Mouse (Mus musculus): ENCODE results near the gene Siah3. TPM values are rescaled to one million over a fixed set of nuclear protein-coding genes. Genes with fewer than 3 reads are reported as not detected.

Gene Siah3
- polyA plus RNA-seq, 1 experiment: not detected

GRCm38 (mm10) chr14:75493555-75494194 is 37.9 kb downstream of the Siah3 start:
- Histone ChIP-seq H3K9me3 (peaks cover 3% of the 10 kb centered on the region), H3K4me1 (no peaks in the 10 kb centered on the region), H3K27me3 (replicated peaks) (no peaks in the 10 kb centered on the region), H3K4me3 (replicated peaks) (no peak overlapping the region), H3K36me3 (replicated peaks; ENCODE audit: low read length) (no peaks in the 10 kb centered on the region)
- no peak for TF ChIP-seq FLI1 (IDR thresholded peaks at IDR 0.05; ENCODE audit: low read length)
- no peak for TF ChIP-seq GATA1 (IDR thresholded peaks at IDR 0.05; ENCODE audit: borderline replicate concordance, low read length)

GRCm38 (mm10) chr14:75494926-75495325 is 39.1 kb downstream of the Siah3 start:
- TF ChIP-seq FLI1 (IDR thresholded peaks at IDR 0.05; ENCODE audit: low read length) (no peak), GATA1 (IDR thresholded peaks at IDR 0.05; ENCODE audit: borderline replicate concordance, low read length) (no peak)
- H3K36me3 ChIP-seq (replicated peaks; ENCODE audit: low read length): no peaks in the 10 kb centered on the region
- peaks cover 13% of the 10 kb centered on the region for H3K9me3 ChIP-seq
- H3K27me3 ChIP-seq (replicated peaks): no peaks in the 10 kb centered on the region
- H3K4me1 ChIP-seq: no peaks in the 10 kb centered on the region
- no peak overlapping the region for H3K4me3 ChIP-seq (replicated peaks)

GRCm38 (mm10) chr14:75501501-75501990 is 45.8 kb downstream of the Siah3 start:
- no peak overlapping the region for H3K4me3 ChIP-seq (replicated peaks)
- no peaks in the 10 kb centered on the region for H3K36me3 ChIP-seq (replicated peaks; ENCODE audit: low read length)
- peaks cover 27% of the 10 kb centered on the region for H3K9me3 ChIP-seq
- peaks cover 7% of the 10 kb centered on the region for H3K27me3 ChIP-seq (replicated peaks)
- H3K4me1 ChIP-seq: no peaks in the 10 kb centered on the region
- no peak for TF ChIP-seq FLI1 (IDR thresholded peaks at IDR 0.05; ENCODE audit: low read length)
- no peak for TF ChIP-seq GATA1 (IDR thresholded peaks at IDR 0.05; ENCODE audit: borderline replicate concordance, low read length)

- no peaks in the 10 kb centered on the region for H3K4me1 ChIP-seq
- no peaks in the 10 kb centered on the region for H3K36me3 ChIP-seq (replicated peaks; ENCODE audit: low read length)
- no peak overlapping the region for H3K4me3 ChIP-seq (replicated peaks)
- TF ChIP-seq FLI1 (IDR thresholded peaks at IDR 0.05; ENCODE audit: low read length) (no peak), GATA1 (IDR thresholded peaks at IDR 0.05; ENCODE audit: borderline replicate concordance, low read length) (no peak)
- peaks cover 7% of the 10 kb centered on the region for H3K27me3 ChIP-seq (replicated peaks)
- peaks cover 27% of the 10 kb centered on the region for H3K9me3 ChIP-seq
Measured at GRCm38 (mm10) chr14:75502446-75502845, 46.7 kb downstream of the Siah3 start.

- no peak overlapping the region for H3K4me3 ChIP-seq (replicated peaks)
- H3K4me1 ChIP-seq: no peaks in the 10 kb centered on the region
- H3K27me3 ChIP-seq (replicated peaks): peaks cover 7% of the 10 kb centered on the region
- H3K36me3 ChIP-seq (replicated peaks; ENCODE audit: low read length): no peaks in the 10 kb centered on the region
- peaks cover 20% of the 10 kb centered on the region for H3K9me3 ChIP-seq
- TF ChIP-seq GATA1 (IDR thresholded peaks at IDR 0.05; ENCODE audit: borderline replicate concordance, low read length): no peak
- no peak for TF ChIP-seq FLI1 (IDR thresholded peaks at IDR 0.05; ENCODE audit: low read length)
Measured at GRCm38 (mm10) chr14:75504255-75504654, 48.5 kb downstream of the Siah3 start.

GRCm38 (mm10) chr14:75505126-75505840 is 49.5 kb downstream of the Siah3 start:
- no peaks in the 10 kb centered on the region for H3K36me3 ChIP-seq (replicated peaks; ENCODE audit: low read length)
- peaks cover 7% of the 10 kb centered on the region for H3K27me3 ChIP-seq (replicated peaks)
- TF ChIP-seq GATA1 (IDR thresholded peaks at IDR 0.05; ENCODE audit: borderline replicate concordance, low read length) (no peak), FLI1 (IDR thresholded peaks at IDR 0.05; ENCODE audit: low read length) (no peak)
- H3K4me1 ChIP-seq: no peaks in the 10 kb centered on the region
- H3K9me3 ChIP-seq: peaks cover 11% of the 10 kb centered on the region
- H3K4me3 ChIP-seq (replicated peaks): no peak overlapping the region

- TF ChIP-seq GATA1 (IDR thresholded peaks at IDR 0.05; ENCODE audit: borderline replicate concordance, low read length) (no peak), FLI1 (IDR thresholded peaks at IDR 0.05; ENCODE audit: low read length) (no peak)
- no peak overlapping the region for H3K4me3 ChIP-seq (replicated peaks)
Measured at GRCm38 (mm10) chr14:75506246-75506645, 50.5 kb downstream of the Siah3 start.

GRCm38 (mm10) chr14:75510125-75510524 is 54.3 kb downstream of the Siah3 start:
- no peak for TF ChIP-seq FLI1 (IDR thresholded peaks at IDR 0.05; ENCODE audit: low read length)
- TF ChIP-seq GATA1 (IDR thresholded peaks at IDR 0.05; ENCODE audit: borderline replicate concordance, low read length): no peak
- no peaks in the 10 kb centered on the region for H3K36me3 ChIP-seq (replicated peaks; ENCODE audit: low read length)
- peaks cover 3% of the 10 kb centered on the region for H3K27me3 ChIP-seq (replicated peaks)
- H3K4me3 ChIP-seq (replicated peaks): no peak overlapping the region
- no peaks in the 10 kb centered on the region for H3K4me1 ChIP-seq
- H3K9me3 ChIP-seq: no peaks in the 10 kb centered on the region

More at GRCm38 (mm10) chr14:75506246-75506645, 50.5 kb downstream of the Siah3 start:
- peaks cover 2% of the 10 kb centered on the region for H3K9me3 ChIP-seq
- peaks cover 7% of the 10 kb centered on the region for H3K27me3 ChIP-seq (replicated peaks)
- H3K36me3 ChIP-seq (replicated peaks; ENCODE audit: low read length): no peaks in the 10 kb centered on the region
- H3K4me1 ChIP-seq: no peaks in the 10 kb centered on the region

GRCm38 (mm10) chr14:75512946-75513345 is 57.2 kb downstream of the Siah3 start:
- no peak for TF ChIP-seq FLI1 (IDR thresholded peaks at IDR 0.05; ENCODE audit: low read length)
- no peak for TF ChIP-seq GATA1 (IDR thresholded peaks at IDR 0.05; ENCODE audit: borderline replicate concordance, low read length)
- H3K4me1 ChIP-seq: peaks cover 6% of the 10 kb centered on the region
- H3K27me3 ChIP-seq (replicated peaks): no peaks in the 10 kb centered on the region
- no peaks in the 10 kb centered on the region for H3K36me3 ChIP-seq (replicated peaks; ENCODE audit: low read length)
- no peak overlapping the region for H3K4me3 ChIP-seq (replicated peaks)
- H3K9me3 ChIP-seq: no peaks in the 10 kb centered on the region

- Histone ChIP-seq H3K27me3 (replicated peaks) (peaks cover 2% of the 10 kb centered on the region), H3K36me3 (replicated peaks; ENCODE audit: low read length) (no peaks in the 10 kb centered on the region), H3K4me1 (peaks cover 6% of the 10 kb centered on the region), H3K9me3 (no peaks in the 10 kb centered on the region), H3K4me3 (replicated peaks) (peak overlapping the region; percentile 24)
- TF ChIP-seq FLI1 (IDR thresholded peaks at IDR 0.05; ENCODE audit: low read length): no peak
- TF ChIP-seq GATA1 (IDR thresholded peaks at IDR 0.05; ENCODE audit: borderline replicate concordance, low read length): no peak
Measured at GRCm38 (mm10) chr14:75516161-75516560, 60.4 kb downstream of the Siah3 start.
